Mouse (Mus musculus): Measurements from ENCODE around the gene Gstm2. TPM values are rescaled to one million over a fixed set of nuclear protein-coding genes. Genes with fewer than 3 reads are reported as not detected.
"Not testable (repeated sequence)": the region's sequence is repeated elsewhere in the genome, so short reads cannot be mapped to it uniquely, and the experiment has no call there.

The Gstm2 gene
- total RNA-seq, 2 experiments from 2014 or later: 3.2 to 3.8 TPM

GRCm38 (mm10) chr3:107999491-107999890 is 13.2 kb upstream of the Gstm2 start:
- intact Hi-C loops (cut with DNase I): no loop called here
- DNase-seq: no peak

DNA sequence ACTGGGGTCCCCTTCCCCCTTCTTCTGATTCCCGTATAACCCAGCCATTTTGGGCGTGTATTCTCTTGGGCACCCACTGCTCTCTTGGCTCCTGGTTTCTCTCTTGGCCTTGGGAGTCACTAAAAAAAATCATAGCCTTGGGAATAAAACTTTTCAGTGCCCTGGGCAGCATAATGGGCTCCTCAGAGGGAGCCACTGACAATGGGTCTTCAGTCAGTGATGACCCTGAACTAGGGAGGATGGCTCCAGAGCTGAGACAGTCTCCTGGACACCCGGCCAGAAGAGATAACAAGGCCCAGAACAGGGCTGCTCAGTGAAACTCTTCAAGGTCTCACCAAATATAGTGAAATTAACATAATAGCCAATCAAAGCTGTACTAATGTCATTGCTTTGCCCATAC is 12.3 kb upstream of the Gstm2 start:
- no peak for DNase-seq
- intact Hi-C loops (cut with DNase I): no loop called here

GRCm38 (mm10) chr3:107996576-107996975 is 10.3 kb upstream of the Gstm2 start:
- DNase-seq: no peak
- intact Hi-C loops (cut with DNase I): no loop called here

DNA sequence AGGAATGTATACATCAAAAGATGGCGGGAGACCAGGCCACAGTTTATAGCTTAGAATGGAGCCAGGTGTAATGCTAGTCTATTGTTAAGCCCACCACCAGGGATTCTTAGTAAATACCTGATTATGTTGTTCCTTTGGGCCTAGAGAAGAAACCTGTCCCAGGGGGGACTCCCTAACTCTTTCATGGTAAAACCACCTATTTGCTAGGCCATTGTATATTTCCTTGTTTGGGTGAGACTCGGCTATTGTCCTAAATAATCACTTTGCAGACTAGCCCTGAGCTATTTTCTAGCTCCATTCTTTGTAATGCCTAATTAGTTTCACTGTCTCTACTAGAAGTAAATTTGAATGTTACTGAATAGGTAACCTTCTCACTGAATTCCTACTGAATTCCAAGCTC is 9.7 kb upstream of the Gstm2 start:
- intact Hi-C loops (cut with DNase I); DNase-seq: not testable (repeated sequence)

DNA sequence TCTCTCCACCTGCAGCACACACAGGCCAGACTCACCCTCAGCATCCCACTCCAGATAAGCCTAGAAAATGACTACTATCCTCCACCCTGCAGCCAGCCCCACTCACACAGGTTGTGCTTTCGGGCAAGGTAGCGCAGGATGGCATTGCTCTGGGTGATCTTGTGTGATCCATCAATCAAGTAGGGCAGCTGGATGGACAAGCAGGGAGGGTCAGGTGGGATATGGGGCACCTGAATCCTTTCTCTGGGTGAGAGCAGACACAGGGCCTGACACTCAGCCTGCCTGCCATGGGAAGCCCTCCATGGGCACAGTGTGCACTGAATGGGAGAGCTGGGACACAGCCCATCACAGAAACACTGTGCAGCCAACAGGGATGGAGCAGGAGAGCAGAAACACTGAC is 1.1 kb downstream of the Gstm2 start:
- intact Hi-C loops (cut with DNase I); DNase-seq: not testable (repeated sequence)

DNA sequence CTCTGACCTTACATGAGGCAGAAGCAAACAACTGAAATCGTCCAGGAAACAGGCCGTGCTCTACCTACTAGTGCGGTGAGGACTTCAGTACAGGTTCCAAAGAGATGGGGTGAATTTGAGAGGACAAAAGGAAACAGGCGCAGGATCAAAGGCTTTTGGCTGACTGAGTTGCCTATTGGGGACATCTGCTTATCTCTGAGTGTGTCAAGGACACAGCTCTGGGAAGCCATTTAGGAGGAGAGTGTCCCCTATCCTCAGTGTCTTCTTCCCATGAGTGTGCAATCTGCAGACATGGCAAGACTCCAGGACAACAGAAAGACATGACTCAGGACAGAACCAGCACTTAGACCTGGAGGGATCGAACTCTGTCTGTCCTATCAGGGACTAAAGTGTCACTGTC is 1.8 kb downstream of the Gstm2 start:
- intact Hi-C loops (cut with DNase I): no loop called here
- DNase-seq: no peak

GRCm38 (mm10) chr3:107983771-107984170 is 2.5 kb downstream of the Gstm2 start:
- intact Hi-C loops (cut with DNase I): no loop called here
- DNase-seq: no peak

DNA sequence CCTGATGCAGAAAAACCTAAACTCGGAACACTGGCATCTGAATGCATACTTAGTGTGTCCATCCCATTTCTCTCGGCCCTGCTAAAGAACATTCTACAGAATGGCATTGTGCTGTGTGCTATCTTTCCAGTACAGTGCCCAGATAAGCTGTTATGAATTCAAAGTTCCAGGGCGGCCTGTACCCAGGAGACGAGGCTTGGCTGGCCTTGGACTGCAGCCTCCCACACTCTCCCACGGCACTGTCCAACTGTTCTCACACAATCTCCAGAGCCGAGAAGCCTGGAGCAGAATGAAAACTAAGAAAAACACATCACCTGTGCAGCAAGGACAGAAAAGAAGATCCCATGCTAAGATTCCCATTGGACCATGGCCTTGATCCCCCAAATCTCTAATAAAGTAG is 3.5 kb downstream of the Gstm2 start:
- DNase-seq: no peak
- intact Hi-C loops (cut with DNase I): no loop called here

GRCm38 (mm10) chr3:107981261-107981660 is 5.0 kb downstream of the Gstm2 start:
- intact Hi-C loops (cut with DNase I): no loop called here
- DNase-seq: no peak

- no peak for DNase-seq
- intact Hi-C loops (cut with DNase I): no loop called here
Measured at GRCm38 (mm10) chr3:107977691-107978090, 8.6 kb downstream of the Gstm2 start.

- intact Hi-C loops (cut with DNase I): no loop called here
- no peak for DNase-seq
Measured at GRCm38 (mm10) chr3:107974237-107974636, 12.0 kb downstream of the Gstm2 start.

DNA sequence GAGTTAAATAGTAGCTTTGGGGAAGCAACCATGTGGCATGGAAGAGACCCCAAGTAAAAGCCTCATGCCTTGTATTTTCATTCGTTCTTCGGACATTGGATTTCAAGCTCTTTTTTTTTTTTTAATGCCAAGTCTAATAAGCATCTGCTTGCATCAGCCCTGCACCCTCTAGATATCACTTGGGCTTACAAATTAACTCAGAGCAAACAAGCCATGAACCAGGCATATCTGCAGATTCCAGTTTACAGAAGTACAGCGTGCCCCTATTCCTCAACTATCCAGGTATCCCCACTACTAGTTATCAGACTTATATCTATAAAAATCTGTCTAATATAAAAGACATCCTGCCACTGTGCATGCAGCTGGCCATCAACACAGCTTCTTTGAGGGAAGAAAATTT is 14.2 kb downstream of the Gstm2 start:
- intact Hi-C loops (cut with DNase I): no loop called here
- DNase-seq: no peak

DNA sequence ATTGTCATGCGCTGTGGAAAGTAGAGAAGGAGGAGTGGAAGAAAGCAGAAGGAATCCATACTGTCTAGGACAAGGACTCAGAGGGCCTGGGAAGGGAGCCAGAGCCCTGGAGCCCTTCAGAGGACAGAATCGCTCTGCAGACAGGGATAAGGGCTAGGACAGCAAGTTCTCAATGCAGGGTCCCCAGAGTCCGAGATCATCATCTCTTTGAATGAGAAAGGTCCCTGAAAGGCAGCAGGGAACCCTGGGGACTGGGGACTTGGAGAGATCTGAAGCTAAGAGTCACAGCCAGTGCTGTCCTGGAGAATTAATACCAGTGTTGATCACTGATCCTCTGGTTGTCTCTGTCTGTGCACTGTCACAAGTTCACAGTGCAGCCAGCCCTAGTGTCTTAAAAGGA is 15.2 kb downstream of the Gstm2 start:
- intact Hi-C loops (cut with DNase I): not testable (repeated sequence)

DNA sequence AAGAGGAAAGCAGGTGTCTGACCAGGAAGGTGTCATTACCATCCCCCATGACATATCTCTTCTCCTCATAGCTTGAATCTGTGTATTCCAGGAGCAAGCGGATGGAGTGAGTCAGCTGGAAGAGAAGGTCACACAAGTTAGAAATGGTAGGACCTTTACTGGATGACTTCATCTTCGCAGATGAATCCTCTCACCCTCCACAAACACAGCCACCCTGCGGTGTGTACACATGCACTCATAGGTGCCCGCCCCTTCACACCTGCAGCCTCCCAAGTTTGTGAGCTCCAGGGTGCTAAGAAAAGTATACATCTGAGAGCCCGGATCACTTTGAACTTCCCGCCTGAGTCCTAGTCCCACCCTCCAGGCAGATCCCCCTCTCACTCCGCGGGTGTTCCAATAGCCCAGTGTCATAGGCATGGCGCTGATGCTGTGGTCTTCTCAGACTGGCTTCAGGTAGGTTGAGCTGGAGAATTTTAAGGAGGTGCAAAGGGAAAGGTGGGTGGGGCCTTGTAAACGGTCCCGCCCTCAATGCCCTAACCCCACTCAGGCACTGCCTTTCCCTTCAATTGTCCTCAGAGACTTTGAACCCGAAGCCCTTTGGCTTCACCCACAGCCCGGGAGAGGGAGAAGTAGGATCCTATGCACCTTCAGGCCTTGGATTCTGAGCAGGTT is 17.4 kb downstream of the Gstm2 start, which contains the start of gene Gstm3:
Gene Gstm3 (minus strand): TSS at position 560 of the 672 bp plus-strand sequence.
- no peak for DNase-seq
- intact Hi-C loops (cut with DNase I): no loop called here

More for the DNA sequence above, 15.2 kb downstream of the Gstm2 start:
- not testable (repeated sequence) for DNase-seq

DNA sequence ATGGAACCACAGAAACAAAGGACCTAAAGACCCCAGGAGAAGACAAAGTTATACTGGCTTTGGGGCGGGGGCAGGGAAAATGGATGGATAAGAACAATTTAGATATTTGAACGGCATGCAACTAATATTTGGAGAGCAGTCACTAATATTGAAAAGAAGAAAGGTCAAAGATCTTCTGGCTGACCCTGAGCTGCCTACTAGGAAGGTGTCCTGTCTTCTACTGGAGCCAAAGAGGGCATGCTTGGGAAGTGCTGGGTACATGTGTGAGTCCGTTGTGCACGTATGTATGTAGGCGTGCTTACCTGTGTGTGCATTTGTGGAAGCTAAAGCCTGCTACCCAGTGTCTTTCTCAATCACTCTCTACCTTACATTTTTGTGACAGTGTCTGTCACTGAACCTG is 19.6 kb downstream of the Gstm2 start:
- intact Hi-C loops (cut with DNase I): no loop called here
- DNase-seq: no peak

- DNase-seq: no peak
- intact Hi-C loops (cut with DNase I): no loop called here
Measured at GRCm38 (mm10) chr3:107965592-107965991, 20.7 kb downstream of the Gstm2 start.

GRCm38 (mm10) chr3:107964656-107965308 is 21.5 kb downstream of the Gstm2 start:
- no peak for DNase-seq
- intact Hi-C loops (cut with DNase I): no loop called here

DNA sequence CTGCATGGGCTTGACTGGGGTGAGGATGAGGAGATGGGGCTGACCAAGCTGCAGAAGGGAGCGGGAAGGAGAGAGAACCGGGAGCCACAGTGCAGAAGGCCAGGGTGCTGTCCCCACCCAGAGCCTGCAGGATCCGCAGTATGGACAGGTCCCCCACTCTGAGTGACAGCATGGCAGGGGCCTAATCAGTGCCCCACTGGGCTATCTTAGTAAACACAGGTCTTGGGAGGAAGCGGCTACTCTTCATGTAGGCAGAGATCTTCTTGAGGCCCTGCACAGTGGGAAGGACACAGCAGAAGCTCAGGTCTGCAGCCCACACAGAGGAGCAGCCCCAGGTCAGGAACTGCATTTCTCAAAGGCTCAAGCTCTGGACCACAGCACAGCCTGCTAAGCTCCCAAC is 22.2 kb downstream of the Gstm2 start:
- intact Hi-C loops (cut with DNase I): no loop called here

DNA sequence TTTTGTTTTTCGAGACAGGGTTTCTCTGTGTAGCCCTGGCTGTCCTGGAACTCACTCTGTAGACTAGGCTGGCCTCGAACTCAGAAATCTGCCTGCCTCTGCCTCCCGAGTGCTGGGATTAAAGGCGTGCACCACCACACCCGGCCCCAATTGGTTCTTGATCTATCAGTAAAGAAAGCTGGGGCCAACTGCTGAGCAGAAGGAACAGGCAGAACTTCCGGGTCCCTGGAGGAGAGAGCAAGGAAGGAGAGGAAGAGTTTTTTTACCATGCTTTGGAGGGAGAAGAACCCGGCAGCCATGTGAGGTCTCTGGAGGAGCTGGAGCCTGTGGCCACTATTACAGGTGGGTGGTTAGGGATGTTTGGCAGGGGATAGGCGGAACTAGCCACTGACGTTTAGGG is 31.0 kb downstream of the Gstm2 start:
- DNase-seq; intact Hi-C loops (cut with DNase I): not testable (repeated sequence)

More for the DNA sequence above, 22.2 kb downstream of the Gstm2 start:
- no peak for DNase-seq

DNA sequence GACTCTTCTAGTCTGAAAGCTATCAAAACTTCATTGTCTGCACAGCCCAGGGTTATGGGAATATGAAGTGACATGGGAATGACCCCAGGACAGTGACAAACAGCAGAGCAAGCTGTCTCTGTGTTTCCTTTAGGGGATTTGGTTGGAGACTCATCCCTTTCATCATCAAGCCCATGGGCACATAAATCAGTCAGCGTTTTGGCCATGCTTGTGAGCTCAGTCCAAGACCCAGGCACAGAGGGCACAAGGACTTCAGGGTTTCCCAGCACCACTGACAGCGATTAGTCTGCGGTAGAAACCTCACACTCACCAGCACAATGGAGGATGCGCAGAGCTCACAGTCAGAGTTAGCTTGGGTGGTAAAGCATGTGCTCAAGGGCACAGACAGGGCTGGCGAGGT is 32.3 kb downstream of the Gstm2 start:
- no peak for DNase-seq
- intact Hi-C loops (cut with DNase I): no loop called here

DNA sequence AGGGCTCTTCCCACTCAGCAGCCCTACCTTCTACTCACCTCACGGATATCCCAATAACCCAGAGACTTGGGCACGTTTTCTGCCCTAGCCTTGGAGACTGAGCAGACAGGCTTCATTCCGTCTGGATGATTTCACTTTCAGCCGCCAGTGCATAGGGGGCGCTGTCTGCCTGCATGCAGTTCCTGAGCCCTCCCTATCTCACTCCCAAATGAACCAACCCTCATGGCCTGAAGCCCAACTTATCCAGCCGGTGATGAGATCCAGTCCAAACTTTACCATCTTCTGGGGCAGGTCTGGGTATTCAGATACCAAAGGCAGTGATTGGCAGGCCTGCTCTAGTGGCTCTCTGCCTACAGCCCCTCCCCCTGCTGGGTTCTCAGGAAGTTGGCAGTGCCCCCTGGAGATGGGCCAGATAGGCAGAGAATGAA is 32.9 kb downstream of the Gstm2 start:
- intact Hi-C loops (cut with DNase I): no loop called here
- DNase-seq: peak; percentile 88

DNA sequence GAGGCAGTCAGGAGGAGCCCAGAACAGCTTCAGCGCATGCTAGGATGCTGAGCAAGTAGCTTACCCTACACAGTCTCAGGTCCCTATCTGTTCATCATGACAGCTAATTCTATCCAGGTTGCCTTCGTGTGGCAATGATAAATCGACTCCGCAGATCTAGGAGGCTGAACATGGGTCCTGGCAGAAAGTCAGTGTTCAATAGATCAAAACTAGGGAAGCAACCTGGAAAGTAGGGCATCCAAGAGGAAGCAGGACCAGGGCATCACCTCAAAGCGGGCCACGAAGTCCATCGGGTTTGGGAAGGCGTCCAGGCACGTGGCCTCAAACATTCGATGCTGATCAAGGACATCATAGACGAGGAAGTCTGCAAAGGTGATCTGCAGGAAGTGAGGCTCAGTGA is 35.7 kb downstream of the Gstm2 start:
- intact Hi-C loops (cut with DNase I): no loop called here

More for the DNA sequence above, 35.7 kb downstream of the Gstm2 start:
- no peak for DNase-seq

All from left cerebral cortex, postnatal 4 days (tissue).